Mouse (Mus musculus) brain, embryonic 18.5 days (tissue): ENCODE data around the gene Tmub2.

Source experiments
- DNase-seq: peaks from one replicate; pipeline ENCODE4 v3.0.0-alpha.2; 2012; ENCODE audit warnings: low read depth, low spot score

The Tmub2 gene

GRCm38 (mm10) chr11:102327839-102328238 lies 43.1 kb downstream of the Tmub2 start:
- DNase-seq = no peak

GRCm38 (mm10) chr11:102329518-102329917 lies 44.8 kb downstream of the Tmub2 start:
- no peak for DNase-seq

GRCm38 (mm10) chr11:102330039-102330438 lies 45.3 kb downstream of the Tmub2 start:
- DNase-seq = no peak

GRCm38 (mm10) chr11:102331806-102332205 lies 47.1 kb downstream of the Tmub2 start:
- DNase-seq = no peak

- DNase-seq = no peak
Measured at GRCm38 (mm10) chr11:102333061-102333460, 48.3 kb downstream of the Tmub2 start.

GRCm38 (mm10) chr11:102334010-102334409 lies 49.3 kb downstream of the Tmub2 start:
- DNase-seq = no peak

GRCm38 (mm10) chr11:102334973-102335700 lies 50.4 kb downstream of the Tmub2 start:
- no peak for DNase-seq

GRCm38 (mm10) chr11:102336191-102336590 lies 51.5 kb downstream of the Tmub2 start:
- no peak for DNase-seq

GRCm38 (mm10) chr11:102337921-102338320 lies 53.2 kb downstream of the Tmub2 start:
- no peak for DNase-seq

- DNase-seq = no peak
Measured at GRCm38 (mm10) chr11:102338561-102338960, 53.8 kb downstream of the Tmub2 start.
